Mouse (Mus musculus) heart, postnatal 14 days (tissue): Measurements from ENCODE around the gene Capn1. TPM values are rescaled to one million over a fixed set of nuclear protein-coding genes. Genes with fewer than 3 reads are reported as not detected.

Experiments
- microRNA-seq, 2 experiments: library from miRNA; unstranded; fragments of <30 nt; microRNA quantifications; one replicate each; pipeline ENCODE4 v1.2.0; 2021 to 2022
- total RNA-seq, 2 experiments: library from RNA; stranded (reverse); gene quantifications; 2 replicates each; pipeline ENCODE4 v1.2.3; 2021

Gene Capn1
- total RNA-seq, 2 experiments from 2014 or later, result 31.7 to 36.8 TPM

Small RNA genes within 50 kb of the gene (microRNA-seq; reads per million reads assigned to microRNA genes)
- 1.6 to 4.8 reads per million in 2 experiments for gene Mir6988

Other genes with a start within 250 kb of the Capn1 start
- gene Scyl1, start 244.5 kb downstream of the Capn1 start, total RNA-seq, result 10 to 100 TPM; 66.2 to 67.2 TPM
- gene Frmd8, start 140.6 kb downstream of the Capn1 start, total RNA-seq, result 10 to 100 TPM; 15.6 to 15.8 TPM
- 1 to 10 TPM; 3.3 to 4.5 TPM for gene Slc25a45, start 138.1 kb downstream of the Capn1 start, total RNA-seq
- under 1 TPM; 0.79 to 0.93 TPM for gene Tigd3, start 121.7 kb downstream of the Capn1 start, total RNA-seq
- gene Dpf2, start 102.9 kb downstream of the Capn1 start, total RNA-seq, result 100 to 1,000 TPM; 101 TPM
- gene Cdc42ep2, start 91.1 kb downstream of the Capn1 start, total RNA-seq, result 10 to 100 TPM in 1 of 2 experiments, 1 to 10 TPM in 1; 9.9 to 12.0 TPM
- 10 to 100 TPM; 12.3 to 14.2 TPM for gene Pola2, start 51.7 kb downstream of the Capn1 start, total RNA-seq
- not detected for gene Slc22a20, start 29.8 kb downstream of the Capn1 start, total RNA-seq
- 10 to 100 TPM; 17.5 to 18.9 TPM for gene Syvn1, start 30.7 kb upstream of the Capn1 start, total RNA-seq
- gene Mrpl49, start 41.9 kb upstream of the Capn1 start, total RNA-seq, result 10 to 100 TPM; 37.1 to 37.4 TPM
- gene Fau, start 41.9 kb upstream of the Capn1 start, total RNA-seq, result 100 to 1,000 TPM; 597 to 635 TPM
- gene Znhit2, start 45.3 kb upstream of the Capn1 start, total RNA-seq, result 10 to 100 TPM; 11.8 to 12.6 TPM
- 1 to 10 TPM; 2.9 to 5.5 TPM for gene Tm7sf2, start 52.5 kb upstream of the Capn1 start, total RNA-seq
- 10 to 100 TPM; 27.9 to 32.3 TPM for gene Vps51, start 61.3 kb upstream of the Capn1 start, total RNA-seq
- gene Tmem262, start 64.1 kb upstream of the Capn1 start, total RNA-seq, result not detected
- not detected for gene Gm28374, start 66.4 kb upstream of the Capn1 start, total RNA-seq
- gene Zfpl1, start 69.1 kb upstream of the Capn1 start, total RNA-seq, result 10 to 100 TPM; 16.7 to 19.7 TPM
- gene Cdca5, start 69.1 kb upstream of the Capn1 start, total RNA-seq, result 1 to 10 TPM; 1.1 to 1.5 TPM
- not detected for gene AC131692.1, start 78.5 kb upstream of the Capn1 start, total RNA-seq
- gene Naaladl1, start 89.9 kb upstream of the Capn1 start, total RNA-seq, result not detected
- 1 to 10 TPM; 9.4 to 9.7 TPM for gene Sac3d1, start 102.8 kb upstream of the Capn1 start, total RNA-seq
- gene Snx15, start 112.4 kb upstream of the Capn1 start, total RNA-seq, result 10 to 100 TPM; 12.2 to 14.7 TPM
- under 1 TPM; 0.46 to 0.88 TPM for gene Batf2, start 125.1 kb upstream of the Capn1 start, total RNA-seq
- gene Arl2, start 125.7 kb upstream of the Capn1 start, total RNA-seq, result 10 to 100 TPM; 54.8 to 58.4 TPM
- gene Majin, start 168.5 kb upstream of the Capn1 start, total RNA-seq, result not detected
- not detected for gene Gpha2, start 210.5 kb upstream of the Capn1 start, total RNA-seq
- gene Ppp2r5b, start 220.0 kb upstream of the Capn1 start, total RNA-seq, result 10 to 100 TPM; 31.4 to 35.1 TPM
- gene Atg2a, start 225.8 kb upstream of the Capn1 start, total RNA-seq, result 10 to 100 TPM; 20.4 to 22.7 TPM